Mouse (Mus musculus) C2C12 (cell line): ENCODE data around the gene Arhgap21.

ENCODE experiments used
- CEBPB ChIP-seq: IDR thresholded peaks from one replicate; pipeline ENCODE4 v1.6.1; 2011; ENCODE audit warnings: low read depth, mild to moderate bottlenecking, control low read depth, moderate library complexity
- CTCF ChIP-seq: IDR thresholded peaks from one replicate; pipeline ENCODE4 v1.5.1; 2011; ENCODE audit not compliant: control insufficient read depth, insufficient read depth, insufficient read length
- FOSL1 ChIP-seq: IDR thresholded peaks from one replicate; pipeline ENCODE4 v1.8.0; 2011; ENCODE audit warnings: mild to moderate bottlenecking, low read length; ENCODE audit not compliant: poor library complexity, insufficient read depth, severe bottlenecking
- MAX ChIP-seq: IDR thresholded peaks from one replicate; pipeline ENCODE4 v1.6.1; 2011; ENCODE audit warnings: mild to moderate bottlenecking, control low read depth
- MYOG ChIP-seq: IDR thresholded peaks from one replicate; pipeline ENCODE4 v1.6.1; 2011; ENCODE audit not compliant: control insufficient read depth, insufficient read length; ENCODE audit errors: extremely low read depth

DNA sequence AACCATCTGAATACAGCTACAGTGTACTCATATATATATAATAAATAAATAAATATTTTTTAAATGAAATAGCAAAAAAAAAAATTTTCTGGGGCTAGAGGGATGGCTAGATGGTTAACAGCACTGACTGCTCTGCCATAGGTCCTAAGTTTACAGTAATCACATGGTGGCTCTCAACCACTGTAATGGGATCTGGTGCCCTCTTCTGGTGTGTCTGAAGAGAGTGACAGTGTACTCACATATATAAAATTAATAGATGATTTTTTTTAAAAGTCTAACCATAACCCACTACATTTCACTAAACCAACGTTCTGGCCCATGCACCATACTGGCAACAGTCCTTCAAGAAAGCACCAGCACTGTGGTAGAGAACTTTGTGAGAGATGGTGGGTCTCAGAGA lies 10.7 kb downstream of the Arhgap21 start:
- TF ChIP-seq CTCF (no peak), FOSL1 (no peak), MYOG (no peak), MAX (no peak), CEBPB (no peak)
